Mouse (Mus musculus) olfactory bulb, adult 2 months (tissue): Measurements from ENCODE around the gene Itga11. TPM values are rescaled to one million over a fixed set of nuclear protein-coding genes. Genes with fewer than 3 reads are reported as not detected.

Experiments
- H3K27ac ChIP-seq: fragments of 200-500 bp; 2 replicates; pipeline ENCODE4 v1.5.1; 2012; ENCODE audit warnings: low read depth, low read length; ENCODE audit not compliant: insufficient read depth
- H3K4me1 ChIP-seq: fragments of 200-500 bp; 2 replicates; pipeline ENCODE4 v1.6.1; 2012; ENCODE audit warnings: low read length; ENCODE audit not compliant: control insufficient read depth, insufficient read depth
- H3K4me3 ChIP-seq: fragments of 200-500 bp; 2 replicates; pipeline ENCODE4 v1.5.1; 2012; ENCODE audit warnings: mild to moderate bottlenecking, low read depth, low read length, moderate library complexity; ENCODE audit not compliant: insufficient read depth
- CTCF ChIP-seq: fragments of 200-500 bp; IDR thresholded peaks from 2 replicates; pipeline ENCODE4 v1.5.1; 2012; ENCODE audit warnings: low read depth, mild to moderate bottlenecking, low read length, moderate library complexity; ENCODE audit not compliant: insufficient read depth
- POLR2A ChIP-seq: fragments of 200-500 bp; IDR thresholded peaks from 2 replicates; pipeline ENCODE4 v1.6.1; 2012; ENCODE audit warnings: mild to moderate bottlenecking, low read depth, low read length, moderate library complexity; ENCODE audit not compliant: insufficient read depth
- WGBS: fragments of 180-500 bp; shearing (Covaris S2); methylation state at CpG from one replicate; pipeline ENCODE4 v1.1.7; 2018; 5-methylcytosine and 5-hydroxymethylcytosine counted together
- polyA plus RNA-seq: library from polyadenylated mRNA; stranded (reverse); fragments of >200 nt; gene quantifications from 2 replicates; pipeline ENCODE4 v1.2.4, GENCODE M21; 2012; ENCODE audit warnings: low replicate concordance; ENCODE audit not compliant: missing spikeins, insufficient read depth, insufficient read length

Itga11 gene
- polyA plus RNA-seq, 1 experiment: not detected

- H3K27ac ChIP-seq: no peak overlapping the region
- 66% methylated on average over 6 of the region's 6 CpGs for WGBS
- no peak overlapping the region for H3K4me3 ChIP-seq
- TF ChIP-seq POLR2A: no peak
- no peak for TF ChIP-seq CTCF
- H3K4me1 ChIP-seq: peaks cover 7% of the 10 kb centered on the region
These were observed 48.8 kb downstream of the Itga11 start for GRCm38 (mm10) chr9:62726472-62726871.

- TF ChIP-seq POLR2A (no peak), CTCF (no peak)
These were observed 67.1 kb downstream of the Itga11 start for GRCm38 (mm10) chr9:62744558-62745275.

GRCm38 (mm10) chr9:62746646-62747045, 69.0 kb downstream of the Itga11 start:
- Histone ChIP-seq H3K4me1 (peaks cover 6% of the 10 kb centered on the region; the same call in 1 of the 2 replicates), H3K27ac (no peak overlapping the region), H3K4me3 (no peak overlapping the region)
- no peak for TF ChIP-seq CTCF
- TF ChIP-seq POLR2A: no peak
- 67% methylated on average over 6 of the region's 6 CpGs for WGBS

More at GRCm38 (mm10) chr9:62744558-62745275, 67.1 kb downstream of the Itga11 start:
- Histone ChIP-seq H3K4me3 (no peak overlapping the region), H3K27ac (no peak overlapping the region), H3K4me1 (peaks cover 6% of the 10 kb centered on the region; the same call in 1 of the 2 replicates)
- WGBS: 57% methylated on average over 7 of the region's 7 CpGs

- WGBS: 48% methylated on average over 6 of the region's 6 CpGs
- Histone ChIP-seq H3K4me1 (peaks cover 6% of the 10 kb centered on the region; the same call in 1 of the 2 replicates), H3K4me3 (no peak overlapping the region), H3K27ac (no peak overlapping the region)
- TF ChIP-seq CTCF (no peak), POLR2A (no peak)
These were observed 72.0 kb downstream of the Itga11 start for GRCm38 (mm10) chr9:62749666-62750065.

- TF ChIP-seq CTCF (no peak), POLR2A (no peak)
- WGBS: 94% methylated on average over 11 of the region's 11 CpGs
- Histone ChIP-seq H3K4me1 (peaks cover 6% of the 10 kb centered on the region; the same call in 1 of the 2 replicates), H3K4me3 (no peak overlapping the region), H3K27ac (no peak overlapping the region)
These were observed 72.8 kb downstream of the Itga11 start for GRCm38 (mm10) chr9:62750381-62750780.

GRCm38 (mm10) chr9:62758288-62758687, 80.7 kb downstream of the Itga11 start:
- H3K27ac ChIP-seq: no peak overlapping the region
- WGBS: 50% methylated on average over 4 of the region's 4 CpGs
- TF ChIP-seq POLR2A (no peak), CTCF (no peak)
- H3K4me1 ChIP-seq: peaks cover 15% of the 10 kb centered on the region
- no peak overlapping the region for H3K4me3 ChIP-seq

- TF ChIP-seq POLR2A: no peak
- TF ChIP-seq CTCF: no peak
- peaks cover 21% of the 10 kb centered on the region for H3K4me1 ChIP-seq
- H3K4me3 ChIP-seq: no peak overlapping the region
- 71% methylated on average over 3 of the region's 3 CpGs for WGBS
- no peak overlapping the region for H3K27ac ChIP-seq
These were observed 82.0 kb downstream of the Itga11 start for GRCm38 (mm10) chr9:62759601-62760000.

GRCm38 (mm10) chr9:62763478-62763877, 85.9 kb downstream of the Itga11 start:
- Histone ChIP-seq H3K4me3 (no peak overlapping the region), H3K4me1 (peaks cover 36% of the 10 kb centered on the region), H3K27ac (peak overlapping the region; percentile 3; the same call in 1 of the 2 replicates)
- TF ChIP-seq POLR2A (no peak), CTCF (no peak)
- WGBS: 14% methylated on average over 13 of the region's 13 CpGs

GRCm38 (mm10) chr9:62765346-62765745, 87.7 kb downstream of the Itga11 start:
- WGBS: 84% methylated on average over 4 of the region's 4 CpGs
- H3K4me3 ChIP-seq: no peak overlapping the region
- TF ChIP-seq POLR2A: no peak
- no peak for TF ChIP-seq CTCF
- peaks cover 40% of the 10 kb centered on the region for H3K4me1 ChIP-seq
- H3K27ac ChIP-seq: no peak overlapping the region

GRCm38 (mm10) chr9:62767464-62767863, 89.8 kb downstream of the Itga11 start:
- no peak overlapping the region for H3K27ac ChIP-seq
- peaks cover 36% of the 10 kb centered on the region for H3K4me1 ChIP-seq
- WGBS: 67% methylated on average over 17 of the region's 17 CpGs
- no peak overlapping the region for H3K4me3 ChIP-seq
- TF ChIP-seq POLR2A (no peak), CTCF (no peak)
